Mouse (Mus musculus) lung, adult 2 months (tissue): Measurements from ENCODE around the gene Cnpy4.

ENCODE experiments used
- CTCF ChIP-seq: fragments of 200-500 bp; IDR thresholded peaks from 2 replicates; pipeline ENCODE4 v1.5.1; 2011; ENCODE audit warnings: mild to moderate bottlenecking, low read length, control low read depth; ENCODE audit not compliant: insufficient read depth
- POLR2A ChIP-seq: fragments of 200-500 bp; IDR thresholded peaks from 2 replicates; pipeline ENCODE4 v1.6.1; 2011; ENCODE audit warnings: low read depth, mild to moderate bottlenecking, control low read depth, low read length, borderline replicate concordance; ENCODE audit errors: extremely low read depth

DNA sequence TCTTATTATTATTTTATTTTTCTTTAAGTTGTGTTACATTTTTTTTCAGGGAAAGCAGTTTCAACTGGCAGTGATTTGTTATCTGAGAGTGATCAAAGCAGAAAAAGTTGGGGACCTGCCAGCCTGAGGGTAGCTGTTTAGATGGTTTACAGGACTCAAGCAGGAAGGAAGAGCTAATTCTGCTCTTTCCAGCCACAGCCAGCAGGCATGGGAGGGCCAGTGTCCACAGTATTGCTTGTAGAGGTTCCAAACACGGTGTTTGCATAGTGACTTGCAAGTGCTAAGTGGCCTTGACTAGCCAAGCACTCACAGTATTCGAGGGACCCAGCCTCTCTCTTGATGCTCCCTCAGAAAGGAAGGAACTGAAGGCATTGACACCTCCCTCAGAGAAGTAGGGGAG lies 54.2 kb downstream of the Cnpy4 start:
- TF ChIP-seq POLR2A (no peak), CTCF (no peak)
